Comparison of ENCODE assay signal across 16 mouse cellular contexts in the genomic region with DNA sequence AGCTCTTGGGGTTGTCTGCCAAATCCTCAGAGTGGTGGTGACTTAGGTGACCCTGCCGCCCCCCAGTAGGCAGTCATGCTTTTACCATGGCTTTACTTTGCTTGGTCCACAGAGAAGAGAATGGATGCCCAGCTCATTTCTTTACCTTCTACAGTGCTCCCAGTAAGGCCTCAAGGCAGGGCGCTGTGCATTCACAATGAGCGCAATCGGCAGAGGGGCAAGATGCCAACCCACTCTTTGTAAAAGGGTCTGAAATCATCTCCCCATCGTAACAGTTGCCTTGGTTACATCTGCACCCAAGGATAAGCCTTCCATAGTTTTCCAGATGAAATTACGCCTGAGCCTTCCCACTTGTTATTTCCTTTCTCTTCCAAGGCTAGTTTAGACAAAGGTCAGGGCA. TPM values are rescaled to one million over a fixed set of nuclear protein-coding genes. Genes with fewer than 3 reads are reported as not detected.
DNase-seq lines count a peak whose midpoint lies in the region; ATAC-seq lines count a peak whose summit lies in the region.
"Had no signal": no experiment of that assay in that cellular context is flagged by ENCODE, and none has a peak within 500 bp of the region (broad histone marks: within the 10 kb centered on the region; RNA-seq: fewer than 3 reads in every experiment).

No protein-coding gene starts in this region.

- no peak overlapping the region for H3K9ac ChIP-seq in hindbrain, embryonic 13.5 days
- H3K9ac ChIP-seq in hindbrain, embryonic 11.5 days (ENCODE audit: low read depth, low read length), result no peak overlapping the region
- no peak overlapping the region for H3K9ac ChIP-seq in neural tube, embryonic 15.5 days (replicated peaks)
- no peak overlapping the region for H3K9ac ChIP-seq in kidney, embryonic 15.5 days
- H3K9ac ChIP-seq: lung, embryonic 14.5 days had no signal

- WGBS in hindbrain, embryonic 13.5 days, result 48% methylated on average over 6 of the region's 6 CpGs
- WGBS in hindbrain, embryonic 11.5 days, result 89% methylated on average over 6 of the region's 6 CpGs
- WGBS in neural tube, embryonic 15.5 days, result 37% methylated on average over 6 of the region's 6 CpGs
- 87% methylated on average over 6 of the region's 6 CpGs for WGBS in kidney, embryonic 15.5 days

- no peak overlapping the region for H3K4me2 ChIP-seq in hindbrain, embryonic 13.5 days
- no peak overlapping the region for H3K4me2 ChIP-seq in hindbrain, embryonic 11.5 days (replicated peaks; ENCODE audit: low read depth, low read length)
- H3K4me2 ChIP-seq in neural tube, embryonic 15.5 days, result no peak overlapping the region
- H3K4me2 ChIP-seq in kidney, embryonic 15.5 days, result no peak overlapping the region
- H3K4me2 ChIP-seq: lung, embryonic 14.5 days had no signal

- H3K36me3 ChIP-seq in hindbrain, embryonic 13.5 days, result peaks cover 20% of the 10 kb centered on the region
- H3K36me3 ChIP-seq in hindbrain, embryonic 11.5 days (ENCODE audit: control insufficient read depth, insufficient read depth, low read length), result no peaks in the 10 kb centered on the region
- peaks cover 4% of the 10 kb centered on the region for H3K36me3 ChIP-seq in neural tube, embryonic 15.5 days
- H3K36me3 ChIP-seq in kidney, embryonic 15.5 days, result peaks cover 65% of the 10 kb centered on the region

- ATAC-seq in hindbrain, embryonic 13.5 days (ENCODE audit: low FRiP score), result peak; percentile 65
- ATAC-seq in hindbrain, embryonic 11.5 days (ENCODE audit: low FRiP score), result no peak
- peak; percentile 40; the same call in 1 of the 2 replicates for ATAC-seq in neural tube, embryonic 15.5 days (ENCODE audit: low FRiP score)
- ATAC-seq in kidney, embryonic 15.5 days (replicated peaks; ENCODE audit: low FRiP score), result no peak
- ATAC-seq: intestine, postnatal 0 days had no signal

- H3K4me3 ChIP-seq in hindbrain, embryonic 13.5 days, result no peak overlapping the region
- no peak overlapping the region for H3K4me3 ChIP-seq in hindbrain, embryonic 11.5 days (ENCODE audit: low read depth, low read length)
- H3K4me3 ChIP-seq in neural tube, embryonic 15.5 days (replicated peaks), result no peak overlapping the region
- H3K4me3 ChIP-seq in kidney, embryonic 15.5 days (replicated peaks), result no peak overlapping the region

- DNase-seq in hindbrain, embryonic 11.5 days (ENCODE audit: low spot score), result no peak
- DNase-seq in right cerebral cortex, postnatal 4 days, result peak; percentile 74
- no peak for DNase-seq in right cerebral cortex, postnatal 25 days
- DNase-seq in layer of hippocampus, postnatal 14 days (ENCODE audit: low spot score in 2 of 2), result peak; percentile 60 to 77
- no peak for DNase-seq in thymus, postnatal 0 days (ENCODE audit: low spot score)
- DNase-seq: cerebellum, postnatal 36 days; gastrocnemius, postnatal 10 days; heart, postnatal 14 days; kidney, postnatal 14 days; lung, embryonic 14.5 days had no signal

- H3K27ac ChIP-seq in hindbrain, embryonic 13.5 days, result peak overlapping the region; percentile 71
- H3K27ac ChIP-seq in hindbrain, embryonic 11.5 days (ENCODE audit: low read depth, low read length), result no peak overlapping the region
- peak overlapping the region; percentile 33; the same call in 1 of the 2 replicates for H3K27ac ChIP-seq in neural tube, embryonic 15.5 days (replicated peaks)
- H3K27ac ChIP-seq in kidney, embryonic 15.5 days, result no peak overlapping the region

- no peaks in the 10 kb centered on the region for H3K9me3 ChIP-seq in hindbrain, embryonic 13.5 days
- no peaks in the 10 kb centered on the region for H3K9me3 ChIP-seq in hindbrain, embryonic 11.5 days (ENCODE audit: control insufficient read depth, low read length)
- no peaks in the 10 kb centered on the region for H3K9me3 ChIP-seq in neural tube, embryonic 15.5 days (replicated peaks)
- no peaks in the 10 kb centered on the region for H3K9me3 ChIP-seq in kidney, embryonic 15.5 days (replicated peaks)

- 0 out of 2 replicates have a peak, but pooled peaks cover 2% of the 10 kb centered on the region for H3K27me3 ChIP-seq in hindbrain, embryonic 13.5 days
- no peaks in the 10 kb centered on the region for H3K27me3 ChIP-seq in hindbrain, embryonic 11.5 days (ENCODE audit: control insufficient read depth, insufficient read depth, low read length)
- no peaks in the 10 kb centered on the region for H3K27me3 ChIP-seq in neural tube, embryonic 15.5 days (replicated peaks)
- H3K27me3 ChIP-seq in kidney, embryonic 15.5 days, result no peaks in the 10 kb centered on the region

- peaks cover 46% of the 10 kb centered on the region for H3K4me1 ChIP-seq in hindbrain, embryonic 13.5 days (replicated peaks)
- peaks cover 2% of the 10 kb centered on the region; the same call in 1 of the 2 replicates for H3K4me1 ChIP-seq in hindbrain, embryonic 11.5 days (replicated peaks; ENCODE audit: control insufficient read depth, insufficient read depth, low read length)
- H3K4me1 ChIP-seq in neural tube, embryonic 15.5 days, result peaks cover 37% of the 10 kb centered on the region
- H3K4me1 ChIP-seq in kidney, embryonic 15.5 days, result peaks cover 5% of the 10 kb centered on the region; the same call in 1 of the 2 replicates

RNA-seq across cellular contexts. Expression of a gene that starts 58.9 kb away (rescaled TPM):
- polyA plus RNA-seq in hindbrain, embryonic 13.5 days (2015; fragmentation: Nextera tagmentation; extraction: Ambion mirVana), result 5.6 and 6.4 TPM in 2 replicates
- polyA plus RNA-seq in hindbrain, embryonic 11.5 days (2014; fragmentation: Nextera tagmentation; extraction: Ambion mirVana), result 4.5 and 4.7 TPM in 2 replicates
- total RNA-seq in layer of hippocampus, postnatal 14 days (2021), result 10 to 100 TPM; 67.6 to 70.8 TPM
- polyA plus RNA-seq in neural tube, embryonic 15.5 days (2015; fragmentation: Nextera tagmentation; extraction: Ambion mirVana), result 7.2 and 8.5 TPM in 2 replicates
- 1.8 and 1.9 TPM in 2 replicates for polyA plus RNA-seq in kidney, embryonic 15.5 days (2015; fragmentation: Nextera tagmentation; extraction: Ambion mirVana)
- polyA plus RNA-seq in thymus, postnatal 0 days (2015; fragmentation: Nextera tagmentation; extraction: Ambion mirVana), result 0.08 and 0.16 TPM in 2 replicates
- total RNA-seq: liver, adult 2 months; megakaryocyte progenitor cell, adult 5-6 weeks had no signal

Comparison
In these comparisons a context has a peak if more than half of its experiments do, and no peak if none do; other contexts are left out.
1. ATAC-seq: peak in hindbrain, embryonic 13.5 days (single experiment) and neural tube, embryonic 15.5 days (single experiment); none in hindbrain, embryonic 11.5 days (single experiment) and kidney, embryonic 15.5 days (single experiment).
2. H3K27ac ChIP-seq: peak in hindbrain, embryonic 13.5 days (single experiment) and neural tube, embryonic 15.5 days (single experiment); none in hindbrain, embryonic 11.5 days (single experiment) and kidney, embryonic 15.5 days (single experiment).
3. DNase-seq: peak in right cerebral cortex, postnatal 4 days (single experiment) and layer of hippocampus, postnatal 14 days (2 of 2); none in hindbrain, embryonic 11.5 days (single experiment), right cerebral cortex, postnatal 25 days (single experiment) and thymus, postnatal 0 days (single experiment).